Mouse (Mus musculus): ENCODE measurements at regions not wholly inside any gene's neighbourhood (a gene's known extent, or its start where the extent isn't known, plus 50 kb on each side); places are given as distances from the start of the nearest gene placed in this dataset.

DNA sequence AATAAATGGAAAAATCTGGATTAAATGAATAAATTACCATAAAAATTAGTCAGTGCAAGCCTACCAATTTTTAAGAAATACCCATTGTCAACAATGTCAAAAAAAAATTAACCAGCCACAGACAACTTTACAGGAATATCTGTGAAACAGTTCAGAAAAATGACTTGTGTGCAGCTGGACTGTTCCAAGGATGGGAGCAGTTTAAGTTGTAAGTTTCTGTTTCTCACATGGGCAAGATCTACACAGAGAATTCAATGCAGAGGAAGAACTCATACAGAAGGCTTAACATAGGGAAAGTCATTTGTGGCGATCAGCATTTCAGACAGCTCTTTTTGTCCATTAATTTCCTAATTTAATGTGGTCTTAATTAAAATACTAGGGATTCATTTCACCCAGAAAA, 71.9 kb upstream of the Tdrd3 start:
- in situ Hi-C loops (cut with MboI, MseI) = no loop called here

DNA sequence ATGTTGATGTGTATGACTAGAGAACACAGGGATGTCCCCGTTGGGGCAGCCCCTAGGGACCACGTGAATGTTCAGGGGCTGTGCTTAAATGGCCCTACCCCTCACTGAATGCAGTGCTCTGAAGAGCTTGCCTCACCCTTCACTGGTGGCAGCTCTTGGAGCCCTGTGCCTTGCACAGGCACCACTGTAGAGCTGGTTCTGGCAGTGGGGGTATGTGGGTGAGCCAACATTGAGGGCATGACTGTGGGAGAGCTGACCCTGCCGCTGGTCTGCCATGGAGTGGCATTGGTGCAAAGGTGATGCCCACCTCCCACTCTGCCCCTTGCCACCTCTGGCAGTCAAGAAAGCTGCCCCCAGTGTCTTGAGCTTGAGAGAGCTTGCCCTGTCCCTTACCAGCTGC, 69.6 kb upstream of the Tdrd3 start:
- in situ Hi-C loops (cut with MboI, MseI) = no loop called here

DNA sequence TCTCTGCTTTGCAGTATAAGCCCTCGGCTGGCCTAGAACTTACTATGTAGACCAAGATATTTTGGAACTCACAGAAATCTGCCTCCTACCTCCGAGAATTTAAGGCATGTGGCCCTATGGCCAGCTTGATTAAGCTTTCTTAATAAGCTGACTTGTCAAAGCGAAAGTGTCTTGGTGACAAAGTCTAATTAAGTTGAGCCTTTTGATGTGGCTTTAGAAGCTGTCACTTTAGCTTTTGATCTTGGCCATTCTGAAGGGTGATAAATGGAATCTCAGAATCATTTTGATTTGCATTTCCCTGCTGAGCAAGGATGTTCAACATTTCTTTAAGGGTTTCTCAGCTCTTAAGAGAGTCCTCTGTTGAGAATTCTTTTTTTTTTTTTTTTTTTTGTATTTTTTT, 67.6 kb upstream of the Tdrd3 start:
- in situ Hi-C loops (cut with MboI, MseI) = no loop called here

DNA sequence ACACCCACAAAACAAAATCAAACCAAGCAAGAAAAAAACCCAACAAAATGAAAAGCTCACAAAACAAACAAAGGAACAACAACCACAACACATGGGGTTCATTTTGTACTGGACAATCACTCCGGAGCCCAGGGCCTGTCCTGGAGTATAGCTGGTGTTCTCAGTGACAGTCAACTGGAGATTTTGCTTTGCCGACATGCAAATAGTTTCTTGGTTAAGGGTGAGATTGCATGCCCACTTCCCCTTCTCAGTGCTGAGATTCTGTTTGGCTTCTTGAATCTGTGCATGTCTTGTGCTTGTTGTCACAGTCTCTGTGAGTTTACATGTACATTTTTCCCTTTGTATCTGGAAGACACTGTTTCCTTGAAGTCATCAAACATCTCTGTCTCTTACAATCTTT, 50.6 kb upstream of the Tdrd3 start:
- in situ Hi-C loops (cut with MboI, MseI) = no loop called here
